Mouse (Mus musculus): ENCODE measurements at regions not wholly inside any gene's neighbourhood (a gene's known extent, or its start where the extent isn't known, plus 50 kb on each side); places are given as distances from the start of the nearest gene placed in this dataset.

DNA sequence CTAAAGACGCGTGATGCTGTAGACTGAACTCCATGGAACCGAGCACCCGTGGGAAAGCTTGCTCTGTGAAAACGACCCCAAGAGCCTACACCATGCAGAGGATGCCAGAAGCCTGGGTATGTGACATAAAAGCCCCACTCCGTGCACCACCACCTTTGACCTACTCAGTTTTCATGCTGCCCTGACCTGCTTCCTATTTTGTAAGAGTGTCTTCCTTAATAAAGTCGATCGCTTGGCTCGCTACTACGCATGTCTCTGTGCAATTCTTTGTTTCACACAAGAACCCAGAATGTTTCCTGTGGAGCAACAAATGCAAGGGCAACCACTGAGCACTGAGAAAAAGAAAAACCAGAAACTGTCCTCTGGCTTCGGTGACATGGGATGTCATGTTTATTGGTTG, 60.5 kb downstream of the Sec61b start:
- Histone ChIP-seq H3K4me1 (ENCODE audit: control insufficient read depth, insufficient read depth, low read length) (no peaks in the 10 kb centered on the region), H3K4me3 (ENCODE audit: insufficient read depth, low read length) (no peak overlapping the region), H3K27ac (ENCODE audit: insufficient read depth, low read depth, low read length) (no peak overlapping the region)
- no peak for TF ChIP-seq CTCF (IDR thresholded peaks at IDR 0.05; ENCODE audit: low read depth, low read length)
- no peak for TF ChIP-seq POLR2A (IDR thresholded peaks at IDR 0.05; ENCODE audit: borderline replicate concordance, low read depth, low read length)

DNA sequence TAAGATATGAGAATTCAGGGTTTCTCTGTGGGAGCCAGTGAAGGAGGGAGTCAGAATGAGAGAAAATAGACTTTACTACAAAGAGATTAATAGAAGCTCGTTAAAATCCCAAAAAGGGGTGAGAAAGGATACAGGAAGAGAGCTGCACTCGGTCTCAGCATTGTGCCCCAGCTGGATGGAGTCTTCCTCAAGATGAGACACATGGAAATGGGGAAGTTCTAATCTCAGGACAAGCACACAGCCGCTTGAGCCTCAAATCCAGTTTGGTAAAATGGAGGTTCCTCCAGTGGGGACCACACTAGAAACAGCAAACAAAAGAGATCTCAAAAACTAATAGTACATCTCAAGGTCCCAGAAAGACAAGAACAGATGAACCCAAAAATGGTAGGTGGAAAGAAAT, 93.2 kb downstream of the Sec61b start:
- H3K27ac ChIP-seq (ENCODE audit: insufficient read depth, low read depth, low read length), result no peak overlapping the region
- H3K4me1 ChIP-seq (ENCODE audit: control insufficient read depth, insufficient read depth, low read length), result 0 out of 2 replicates have a peak, but pooled peaks cover 5% of the 10 kb centered on the region
- H3K4me3 ChIP-seq (ENCODE audit: insufficient read depth, low read length), result peak overlapping the region; percentile 9; the same call in 1 of the 2 replicates
- TF ChIP-seq POLR2A (IDR thresholded peaks at IDR 0.05; ENCODE audit: borderline replicate concordance, low read depth, low read length) (no peak), CTCF (IDR thresholded peaks at IDR 0.05; ENCODE audit: low read depth, low read length) (no peak)

DNA sequence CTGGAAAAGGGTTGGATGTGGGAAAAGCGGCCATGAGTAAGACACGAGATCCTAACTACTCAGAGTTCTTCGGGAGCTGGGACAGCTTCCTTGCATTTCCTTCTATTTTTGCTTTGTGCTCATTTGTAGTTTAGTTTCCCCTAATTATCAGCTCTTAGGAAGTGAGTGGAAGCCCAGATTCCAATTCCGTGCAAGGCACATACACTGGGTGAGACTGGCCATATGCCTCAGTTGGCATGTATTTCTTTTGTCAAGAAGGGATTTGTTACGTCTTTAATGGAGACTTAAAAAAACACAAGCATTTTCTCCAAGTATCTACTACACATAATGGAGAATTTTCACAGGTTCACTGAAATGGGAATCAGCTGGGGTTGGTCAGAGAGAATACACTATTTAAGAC, 96.4 kb downstream of the Sec61b start:
- no peak for TF ChIP-seq POLR2A (IDR thresholded peaks at IDR 0.05; ENCODE audit: borderline replicate concordance, low read depth, low read length)
- TF ChIP-seq CTCF (IDR thresholded peaks at IDR 0.05; ENCODE audit: low read depth, low read length), result no peak
- H3K4me3 ChIP-seq (ENCODE audit: insufficient read depth, low read length), result no peak overlapping the region
- H3K27ac ChIP-seq (ENCODE audit: insufficient read depth, low read depth, low read length), result no peak overlapping the region
- 0 out of 2 replicates have a peak, but pooled peaks cover 5% of the 10 kb centered on the region for H3K4me1 ChIP-seq (ENCODE audit: control insufficient read depth, insufficient read depth, low read length)

DNA sequence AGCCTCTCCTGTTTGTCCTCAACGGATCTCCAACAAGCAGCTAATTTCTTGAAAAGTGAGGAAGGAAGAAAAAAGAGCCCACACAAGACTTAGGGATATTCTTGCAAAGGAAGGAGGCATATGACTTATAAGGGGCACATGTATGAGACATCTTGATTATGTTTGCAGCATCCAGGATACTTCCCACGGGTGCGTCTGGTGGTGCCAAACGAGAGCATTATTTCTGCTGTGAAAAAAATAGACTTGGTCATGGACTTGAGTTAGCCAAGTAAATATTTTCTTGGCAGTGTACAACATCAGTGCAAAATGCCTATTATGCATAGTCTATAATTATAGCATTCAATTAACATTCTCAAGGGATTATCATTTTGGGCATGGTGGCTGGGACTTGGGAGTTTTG, 101.6 kb downstream of the Sec61b start:
- H3K27ac ChIP-seq (ENCODE audit: insufficient read depth, low read depth, low read length), result no peak overlapping the region
- H3K4me3 ChIP-seq (ENCODE audit: insufficient read depth, low read length), result no peak overlapping the region
- H3K4me1 ChIP-seq (ENCODE audit: control insufficient read depth, insufficient read depth, low read length), result 0 out of 2 replicates have a peak, but pooled peaks cover 3% of the 10 kb centered on the region
- TF ChIP-seq CTCF (IDR thresholded peaks at IDR 0.05; ENCODE audit: low read depth, low read length), result no peak
- no peak for TF ChIP-seq POLR2A (IDR thresholded peaks at IDR 0.05; ENCODE audit: borderline replicate concordance, low read depth, low read length)

DNA sequence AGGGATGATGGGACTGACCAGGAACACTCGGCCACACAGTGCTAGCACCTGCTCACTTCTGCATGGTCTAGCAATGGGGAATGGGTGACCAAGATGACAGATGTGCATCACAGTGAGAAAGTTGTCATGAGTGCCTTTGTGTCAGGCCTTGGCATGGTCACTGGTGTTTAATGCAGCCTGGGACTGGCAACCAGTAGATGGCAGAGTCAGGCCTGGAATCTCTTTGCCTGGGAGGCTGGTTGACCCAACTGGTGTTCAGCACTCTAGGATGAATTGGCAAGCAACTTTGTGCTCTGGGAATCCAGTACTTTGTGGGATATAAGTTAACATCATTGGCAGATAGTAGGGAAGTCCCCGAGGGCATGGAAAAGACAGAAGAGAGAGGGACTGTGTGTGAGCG, 103.0 kb downstream of the Sec61b start:
- Histone ChIP-seq H3K4me3 (ENCODE audit: insufficient read depth, low read length) (no peak overlapping the region), H3K27ac (ENCODE audit: insufficient read depth, low read depth, low read length) (no peak overlapping the region), H3K4me1 (ENCODE audit: control insufficient read depth, insufficient read depth, low read length) (0 out of 2 replicates have a peak, but pooled peaks cover 3% of the 10 kb centered on the region)
- TF ChIP-seq POLR2A (IDR thresholded peaks at IDR 0.05; ENCODE audit: borderline replicate concordance, low read depth, low read length), result no peak
- TF ChIP-seq CTCF (IDR thresholded peaks at IDR 0.05; ENCODE audit: low read depth, low read length), result no peak

DNA sequence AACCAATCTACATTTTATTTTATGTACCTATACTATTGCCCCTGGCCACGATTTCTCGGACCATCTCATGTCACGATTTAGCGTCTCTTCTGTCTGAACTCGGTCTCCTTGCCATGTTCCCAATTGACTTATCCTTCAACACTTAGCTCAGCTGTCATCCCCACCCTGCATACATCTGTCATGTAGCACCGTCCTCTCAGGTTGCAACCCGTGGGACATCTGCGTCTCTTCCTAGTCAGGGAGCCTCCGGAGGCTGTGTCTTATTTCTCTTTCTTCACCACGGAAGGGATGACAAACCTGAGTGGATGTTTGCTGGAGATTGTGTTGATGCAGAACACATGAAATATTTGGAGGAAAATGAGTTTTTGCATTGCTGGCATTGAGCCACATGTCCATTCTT, 104.2 kb downstream of the Sec61b start:
- Histone ChIP-seq H3K4me1 (ENCODE audit: control insufficient read depth, insufficient read depth, low read length) (0 out of 2 replicates have a peak, but pooled peaks cover 3% of the 10 kb centered on the region), H3K27ac (ENCODE audit: insufficient read depth, low read depth, low read length) (no peak overlapping the region)
- TF ChIP-seq CTCF (IDR thresholded peaks at IDR 0.05; ENCODE audit: low read depth, low read length), result no peak
- no peak for TF ChIP-seq POLR2A (IDR thresholded peaks at IDR 0.05; ENCODE audit: borderline replicate concordance, low read depth, low read length)

DNA sequence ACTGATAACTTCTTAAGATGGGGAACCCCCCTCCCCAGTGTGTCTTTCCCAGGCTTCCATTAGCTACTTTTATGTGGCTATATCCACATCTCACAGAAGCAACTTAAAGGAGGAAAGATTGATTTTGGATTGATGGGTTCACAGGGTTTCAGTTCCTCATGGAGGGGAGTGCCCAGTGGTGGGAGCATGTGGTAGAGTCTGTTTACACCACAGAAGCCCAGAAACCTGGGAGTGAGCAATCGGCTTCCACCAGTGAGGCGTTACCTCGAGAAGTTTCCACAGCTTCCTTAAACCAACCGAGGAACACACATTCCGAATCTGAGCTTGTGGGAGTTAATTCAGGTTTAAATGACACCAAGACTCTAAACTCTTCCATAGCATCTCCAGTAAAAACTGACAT, 106.1 kb downstream of the Sec61b start:
- H3K4me1 ChIP-seq (ENCODE audit: control insufficient read depth, insufficient read depth, low read length), result 0 out of 2 replicates have a peak, but pooled peaks cover 3% of the 10 kb centered on the region
- no peak overlapping the region for H3K4me3 ChIP-seq (ENCODE audit: insufficient read depth, low read length)
- no peak overlapping the region for H3K27ac ChIP-seq (ENCODE audit: insufficient read depth, low read depth, low read length)
- TF ChIP-seq CTCF (IDR thresholded peaks at IDR 0.05; ENCODE audit: low read depth, low read length) (no peak), POLR2A (IDR thresholded peaks at IDR 0.05; ENCODE audit: borderline replicate concordance, low read depth, low read length) (no peak)

More for the DNA sequence above, 104.2 kb downstream of the Sec61b start:
- no peak overlapping the region for H3K4me3 ChIP-seq (ENCODE audit: insufficient read depth, low read length)

DNA sequence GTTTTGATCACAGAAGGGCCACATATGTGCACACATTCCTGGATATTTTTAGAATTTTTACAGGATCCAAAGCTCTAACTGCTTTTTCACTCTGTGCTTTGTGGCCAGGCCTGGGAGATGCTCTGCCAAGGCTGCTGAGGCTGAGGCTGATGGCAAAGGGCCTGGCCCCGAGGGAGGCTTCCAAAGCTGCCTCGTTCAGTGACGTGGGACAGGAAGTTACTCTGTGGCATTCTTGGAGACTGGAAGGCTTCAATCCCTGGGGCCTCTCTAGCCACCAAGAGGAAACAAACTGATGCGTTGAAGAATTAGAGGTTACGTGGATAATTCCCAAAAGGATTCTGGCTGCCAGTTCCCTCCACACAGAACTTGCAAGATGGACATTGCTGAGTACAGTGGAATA, 112.8 kb downstream of the Sec61b start:
- Histone ChIP-seq H3K27ac (ENCODE audit: insufficient read depth, low read depth, low read length) (no peak overlapping the region), H3K4me1 (ENCODE audit: control insufficient read depth, insufficient read depth, low read length) (no peaks in the 10 kb centered on the region), H3K4me3 (ENCODE audit: insufficient read depth, low read length) (no peak overlapping the region)
- TF ChIP-seq POLR2A (IDR thresholded peaks at IDR 0.05; ENCODE audit: borderline replicate concordance, low read depth, low read length) (no peak), CTCF (IDR thresholded peaks at IDR 0.05; ENCODE audit: low read depth, low read length) (no peak)

DNA sequence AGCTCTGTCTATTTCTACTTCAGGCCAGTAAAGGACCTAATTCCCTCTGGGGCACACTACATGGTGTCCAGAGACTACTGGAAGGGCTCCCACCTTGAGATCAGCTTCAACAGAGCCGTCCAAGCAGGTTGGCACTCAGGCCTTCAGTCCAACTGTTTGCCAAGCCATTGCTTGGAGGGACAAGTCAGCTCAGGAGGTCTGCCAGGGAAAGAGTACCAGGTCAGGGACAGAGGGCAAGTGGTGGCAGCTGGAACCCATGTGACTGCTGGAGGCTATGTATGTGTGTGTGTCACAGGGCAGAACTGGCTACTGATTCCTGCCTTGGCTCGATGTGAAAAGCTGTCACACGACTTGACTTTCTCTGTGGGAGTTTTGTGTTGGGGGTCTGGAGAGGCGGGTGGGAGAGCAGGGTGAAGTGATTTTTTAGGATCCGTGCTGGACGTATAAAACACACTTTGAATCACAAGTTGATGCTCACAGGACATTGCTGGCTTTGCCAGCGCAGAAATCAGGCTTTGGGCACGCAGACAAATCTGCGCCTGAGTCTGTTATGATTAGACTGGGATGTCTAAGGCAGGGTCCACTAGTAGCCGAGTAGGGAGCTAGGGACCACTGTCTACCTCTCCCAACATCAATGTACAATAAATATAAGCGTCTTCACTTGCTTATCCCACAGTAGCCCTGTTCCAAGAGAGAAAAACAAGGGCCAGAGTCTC, 118.0 kb downstream of the Sec61b start:
- TF ChIP-seq CTCF (IDR thresholded peaks at IDR 0.05; ENCODE audit: low read depth, low read length) (no peak), POLR2A (IDR thresholded peaks at IDR 0.05; ENCODE audit: borderline replicate concordance, low read depth, low read length) (no peak)
- Histone ChIP-seq H3K4me3 (ENCODE audit: insufficient read depth, low read length) (no peak overlapping the region), H3K27ac (ENCODE audit: insufficient read depth, low read depth, low read length) (no peak overlapping the region), H3K4me1 (ENCODE audit: control insufficient read depth, insufficient read depth, low read length) (no peaks in the 10 kb centered on the region)

DNA sequence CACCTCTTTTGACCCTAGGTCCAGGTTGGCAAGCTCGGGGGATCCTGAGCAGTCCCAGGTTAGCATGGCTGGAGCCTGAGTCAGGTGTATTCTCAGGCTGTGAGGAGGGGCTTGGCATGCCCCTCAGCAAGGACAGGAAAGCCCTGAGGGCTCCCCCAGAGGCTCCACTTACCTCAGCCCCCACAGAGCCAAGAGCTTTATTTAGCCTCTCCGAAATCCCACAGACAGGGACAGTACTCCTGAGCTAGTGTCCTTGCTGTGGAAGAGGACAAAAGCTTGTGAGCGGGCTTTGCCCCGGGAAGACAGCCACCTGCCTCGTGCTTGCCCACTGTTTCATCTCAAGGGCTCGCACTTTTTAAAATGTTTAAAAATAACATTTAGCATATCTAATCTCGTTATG, 118.7 kb downstream of the Sec61b start:
- TF ChIP-seq POLR2A (IDR thresholded peaks at IDR 0.05; ENCODE audit: borderline replicate concordance, low read depth, low read length) (no peak), CTCF (IDR thresholded peaks at IDR 0.05; ENCODE audit: low read depth, low read length) (no peak)

More for the DNA sequence above, 118.7 kb downstream of the Sec61b start:
- Histone ChIP-seq H3K27ac (ENCODE audit: insufficient read depth, low read depth, low read length) (no peak overlapping the region), H3K4me3 (ENCODE audit: insufficient read depth, low read length) (no peak overlapping the region), H3K4me1 (ENCODE audit: control insufficient read depth, insufficient read depth, low read length) (no peaks in the 10 kb centered on the region)
